Mouse (Mus musculus) gastrocnemius, postnatal 10 days (tissue): ENCODE measurements around the gene Gngt2. TPM values are rescaled to one million over a fixed set of nuclear protein-coding genes. Genes with fewer than 3 reads are reported as not detected.

Experiments used
- total RNA-seq, 2 experiments: library from RNA; stranded (reverse); gene quantifications; 2 replicates each; pipeline ENCODE4 v1.2.3; 2021

Gene Gngt2
- total RNA-seq, 2 experiments from 2014 or later: 7.0 to 9.4 TPM

Other genes with a start within 250 kb of the Gngt2 start
- gene Ngfr, start 249.5 kb upstream of the Gngt2 start, total RNA-seq: 1 to 10 TPM; 8.1 to 8.5 TPM
- gene Phb, start 170.3 kb upstream of the Gngt2 start, total RNA-seq: 100 to 1,000 TPM; 139 to 155 TPM
- 10 to 100 TPM; 51.1 to 54.5 TPM for gene Zfp652, start 124.5 kb upstream of the Gngt2 start, total RNA-seq
- under 1 TPM; 0.42 to 0.90 TPM for gene B130006D01Rik, start 113.6 kb upstream of the Gngt2 start, total RNA-seq
- gene Phospho1, start 12.7 kb upstream of the Gngt2 start, total RNA-seq: 100 to 1,000 TPM; 131 to 134 TPM
- 1 to 10 TPM; 3.4 to 7.1 TPM for gene Abi3, start 5.3 kb downstream of the Gngt2 start, total RNA-seq
- not detected for gene B4galnt2, start 77.7 kb downstream of the Gngt2 start, total RNA-seq
- 1 to 10 TPM in 1 of 2 experiments, under 1 TPM in 1; 0.23 to 1.4 TPM for gene Igf2bp1, start 168.7 kb downstream of the Gngt2 start, total RNA-seq
- not detected for gene Gip, start 187.3 kb downstream of the Gngt2 start, total RNA-seq
- 10 to 100 TPM; 31.6 to 34.5 TPM for gene Snf8, start 197.7 kb downstream of the Gngt2 start, total RNA-seq
- gene Ube2z, start 228.2 kb downstream of the Gngt2 start, total RNA-seq: 10 to 100 TPM; 24.2 to 29.8 TPM
- 1,000 to 10,000 TPM; 1,118 to 1,302 TPM for gene Atp5g1, start 238.5 kb downstream of the Gngt2 start, total RNA-seq